Mouse (Mus musculus) ES-Bruce4 (cell line): ENCODE data around the gene 4931428F04Rik.

Experiments
- CTCF ChIP-seq: IDR thresholded peaks from one replicate; pipeline ENCODE4 v1.8.1; 2011; ENCODE audit warnings: low read depth, low read length
- EP300 ChIP-seq: IDR thresholded peaks from 2 replicates; pipeline ENCODE4 v1.6.1; 2011; ENCODE audit warnings: low read depth, low read length; ENCODE audit not compliant: insufficient read depth
- POLR2A ChIP-seq: IDR thresholded peaks from one replicate; pipeline ENCODE4 v1.8.1; 2011; ENCODE audit warnings: low read length; ENCODE audit not compliant: insufficient read depth

DNA sequence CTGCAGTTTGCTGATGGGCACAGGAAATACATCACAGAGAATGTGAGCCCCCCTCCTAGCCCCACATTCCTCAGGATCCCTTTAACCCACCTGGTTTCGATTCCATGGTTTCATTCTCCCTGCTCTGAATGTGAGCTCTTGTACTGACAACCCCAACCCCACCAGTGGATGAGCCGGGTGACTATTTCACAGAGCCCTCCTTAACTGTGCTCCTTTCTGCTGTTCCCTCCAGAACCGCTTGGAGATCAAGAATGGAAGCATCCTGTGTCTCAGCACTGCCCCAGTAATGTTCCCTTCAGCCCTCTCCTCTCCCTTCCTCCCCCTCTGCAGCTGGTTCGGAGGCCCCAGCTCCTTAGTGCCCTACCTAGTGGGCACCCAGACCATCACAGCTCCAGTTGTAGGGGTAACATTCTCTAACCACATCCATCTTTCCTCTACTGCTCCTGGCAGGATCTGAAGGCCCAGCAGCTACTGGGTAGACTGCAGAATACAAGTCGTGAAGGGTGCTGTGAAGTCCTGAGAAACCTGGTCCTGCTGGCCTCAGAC lies 16.6 kb upstream of the 4931428F04Rik start:
- TF ChIP-seq CTCF (no peak), POLR2A (no peak), EP300 (no peak)
